Mouse (Mus musculus) kidney, postnatal 0 days (tissue): ENCODE results near the gene Fdx1. TPM values are rescaled to one million over a fixed set of nuclear protein-coding genes. Genes with fewer than 3 reads are reported as not detected.

Experiments
- ATAC-seq: fragments of 200-750 bp; cut with Nextera tagmentation; replicated peaks from 2 replicates; pipeline ENCODE4 v1.8.0; 2017; ENCODE audit warnings: low read depth, moderate number of reproducible peaks, moderate TSS enrichment, moderate library complexity; ENCODE audit not compliant: low FRiP score
- DNase-seq: peaks from one replicate; pipeline ENCODE4 v3.0.0-alpha.2; 2016; ENCODE audit warnings: low spot score
- H3K27ac ChIP-seq: fragments of 300-500 bp; sonication (generic); 2 replicates; pipeline ENCODE4 v1.5.1; 2014; ENCODE audit warnings: mild to moderate bottlenecking
- H3K27me3 ChIP-seq: fragments of 300-500 bp; sonication (generic); 2 replicates; pipeline ENCODE4 v1.6.1; 2014; ENCODE audit warnings: low read length, mixed read lengths; ENCODE audit not compliant: insufficient read depth
- H3K36me3 ChIP-seq: fragments of 300-500 bp; sonication (generic); 2 replicates; pipeline ENCODE4 v1.6.1; 2014; ENCODE audit warnings: low read length, mixed read lengths; ENCODE audit not compliant: insufficient read depth
- H3K4me1 ChIP-seq: fragments of 300-500 bp; sonication (generic); replicated peaks from 2 replicates; pipeline ENCODE4 v1.6.1; 2014; ENCODE audit warnings: antibody characterized with exemption, low read length, mixed read lengths; ENCODE audit not compliant: insufficient read depth
- H3K4me2 ChIP-seq: fragments of 300-500 bp; sonication (generic); 2 replicates; pipeline ENCODE4 v1.6.1; 2014; ENCODE audit warnings: mild to moderate bottlenecking, low read length, moderate library complexity, mixed read lengths
- H3K4me3 ChIP-seq: fragments of 300-500 bp; sonication (generic); replicated peaks from 2 replicates; pipeline ENCODE4 v1.5.1; 2014; ENCODE audit warnings: low read depth, low read length
- H3K9ac ChIP-seq: fragments of 300-500 bp; sonication (generic); 2 replicates; pipeline ENCODE4 v1.6.1; 2014; ENCODE audit warnings: low read depth, low read length
- H3K9me3 ChIP-seq: fragments of 300-500 bp; sonication (generic); replicated peaks from 2 replicates; pipeline ENCODE4 v1.6.1; 2016; ENCODE audit warnings: low read length, inconsistent platforms, mixed read lengths
- CTCF ChIP-seq: IDR thresholded peaks from 2 replicates; pipeline ENCODE4 v1.5.1; 2016; ENCODE audit warnings: antibody characterized with exemption, low read depth, mild to moderate bottlenecking, moderate library complexity
- WGBS: fragments of 180-500 bp; shearing (Covaris S2); extraction: QIAGEN DNeasy Blood & Tissue Kit; methylation state at CpG from one replicate; pipeline ENCODE4 v1.1.7; 2014; 5-methylcytosine and 5-hydroxymethylcytosine counted together
- polyA plus RNA-seq: library from polyadenylated mRNA; unstranded; fragments of >200 nt; fragmentation: Nextera tagmentation; extraction: Ambion mirVana; gene quantifications from 2 replicates; pipeline ENCODE4 v1.2.1, GENCODE M21; 2015

Fdx1 gene
- 220 and 228 TPM in 2 replicates for polyA plus RNA-seq

DNA sequence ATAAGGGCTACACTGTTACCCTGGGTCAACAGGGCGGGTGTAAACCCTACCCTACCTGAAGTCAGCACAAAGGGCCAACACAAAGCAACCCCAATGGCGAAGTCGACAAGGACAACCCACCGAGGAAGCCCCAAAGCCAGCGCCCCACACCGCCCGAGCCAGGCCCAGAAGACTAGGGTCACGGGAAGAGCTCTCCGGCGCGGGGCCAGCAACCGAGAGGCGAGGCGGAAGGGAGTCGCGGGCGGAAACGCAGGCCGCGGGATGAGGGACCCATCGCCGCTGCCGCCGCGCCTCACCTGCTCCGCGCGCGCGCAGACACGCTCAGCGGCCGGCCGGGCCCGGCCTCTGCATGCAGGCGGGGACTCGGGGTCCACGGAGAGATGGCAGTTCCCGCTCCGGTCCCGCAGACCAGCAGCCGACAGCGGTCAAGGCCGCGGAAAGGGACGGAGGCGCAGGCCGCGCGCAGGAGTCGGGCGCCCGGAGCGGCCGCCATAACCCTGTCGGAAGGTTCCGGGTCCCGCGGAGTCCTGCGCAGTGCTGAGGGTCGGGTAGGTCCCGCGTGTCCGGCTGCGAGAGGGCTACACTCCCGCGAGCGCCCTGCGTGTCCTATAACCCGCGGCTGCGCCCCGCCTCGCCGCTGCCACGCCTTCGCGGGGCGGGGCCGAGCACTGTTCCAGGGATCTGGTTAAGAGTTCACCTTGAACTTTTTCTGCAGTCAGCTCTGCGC lies at the start of gene Fdx1:
Gene Fdx1 (minus strand): TSS at position 582 of the 727 bp plus-strand sequence.
- H3K36me3 ChIP-seq: no peaks in the 10 kb centered on the region
- no peaks in the 10 kb centered on the region for H3K9me3 ChIP-seq
- H3K27ac ChIP-seq: peak within 1 kb of the TSS; percentile 92
- WGBS: under 1% methylated on average over 65 of the region's 81 CpGs
- peak; percentile 84 for DNase-seq
- ATAC-seq: peak; percentile 97
- no peak for TF ChIP-seq CTCF
- H3K9ac ChIP-seq: peak within 1 kb of the TSS; percentile 89
- H3K4me1 ChIP-seq: peaks cover 23% of the 10 kb centered on the region; the same call in 1 of the 2 replicates
- H3K4me3 ChIP-seq: peak within 1 kb of the TSS; percentile 91
- peak within 1 kb of the TSS; percentile 85 for H3K4me2 ChIP-seq
- no peaks in the 10 kb centered on the region for H3K27me3 ChIP-seq

- WGBS: 79% methylated on average over 5 of the region's 5 CpGs
- ATAC-seq: no peak
- H3K27me3 ChIP-seq: no peaks in the 10 kb centered on the region
Measured at GRCm38 (mm10) chr9:52012781-52013436, 49.6 kb upstream of the Fdx1 start.

DNA sequence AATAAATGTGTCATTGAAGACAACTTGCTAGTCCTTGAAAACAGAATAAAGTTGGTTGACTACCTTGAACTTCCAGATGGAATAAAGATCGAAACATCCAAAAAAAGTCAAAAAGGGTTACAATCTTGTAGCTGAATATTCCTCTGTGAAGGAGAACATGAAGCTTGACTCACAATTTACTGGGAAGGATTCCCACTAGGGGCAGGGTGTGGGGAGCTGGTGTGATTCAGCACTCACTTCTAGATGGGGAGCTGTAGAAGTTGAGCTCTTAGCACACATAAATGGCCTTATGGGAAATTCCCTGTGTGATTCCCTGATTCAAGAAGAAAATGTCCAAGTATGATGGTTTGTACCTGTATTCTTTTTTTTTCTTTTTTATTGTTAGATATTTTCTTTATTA lies 49.0 kb upstream of the Fdx1 start:
- TF ChIP-seq CTCF: no peak
- Histone ChIP-seq H3K9ac (no peak overlapping the region), H3K27ac (no peak overlapping the region)

More at GRCm38 (mm10) chr9:52012781-52013436, 49.6 kb upstream of the Fdx1 start:
- no peak overlapping the region for H3K9ac ChIP-seq
- H3K36me3 ChIP-seq: no peaks in the 10 kb centered on the region
- H3K9me3 ChIP-seq: no peaks in the 10 kb centered on the region
- no peaks in the 10 kb centered on the region for H3K4me1 ChIP-seq
- H3K4me2 ChIP-seq: no peak overlapping the region
- DNase-seq: no peak
- H3K4me3 ChIP-seq: no peak overlapping the region
- no peak for TF ChIP-seq CTCF
- H3K27ac ChIP-seq: no peak overlapping the region

DNA sequence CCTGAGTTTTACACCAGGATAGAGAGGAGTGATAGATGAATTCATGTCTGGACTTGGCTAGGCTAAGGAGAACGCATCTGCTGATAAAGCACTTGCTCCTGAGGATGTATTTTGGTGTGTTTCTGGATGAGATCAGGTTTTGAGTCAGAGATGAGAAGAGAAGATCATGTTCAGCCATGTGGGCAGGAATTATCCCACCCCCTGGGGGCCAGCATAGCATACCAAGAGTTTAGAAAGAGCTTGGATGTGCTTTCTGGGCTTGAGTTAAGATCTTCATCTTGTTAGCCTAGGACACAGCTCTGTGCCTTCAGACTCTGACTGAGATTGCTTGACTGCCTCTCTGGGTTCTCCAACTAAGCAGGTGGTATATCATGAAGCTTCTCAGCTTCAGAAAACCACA lies 45.2 kb upstream of the Fdx1 start:
- no peak for DNase-seq
- Histone ChIP-seq H3K9ac (no peak overlapping the region), H3K27me3 (no peaks in the 10 kb centered on the region), H3K4me3 (no peak overlapping the region), H3K27ac (no peak overlapping the region), H3K4me2 (no peak overlapping the region), H3K36me3 (no peaks in the 10 kb centered on the region), H3K4me1 (no peaks in the 10 kb centered on the region), H3K9me3 (no peaks in the 10 kb centered on the region)
- no peak for TF ChIP-seq CTCF
- 92% methylated on average over 1 of the region's 1 CpGs for WGBS
- ATAC-seq: no peak

More for the DNA sequence above, 49.0 kb upstream of the Fdx1 start:
- H3K4me3 ChIP-seq: no peak overlapping the region
- H3K9me3 ChIP-seq: no peaks in the 10 kb centered on the region
- ATAC-seq (no peak), DNase-seq (no peak)
- H3K4me2 ChIP-seq: no peak overlapping the region
- WGBS: 89% methylated on average over 1 of the region's 1 CpGs
- H3K27me3 ChIP-seq: no peaks in the 10 kb centered on the region
- no peaks in the 10 kb centered on the region for H3K36me3 ChIP-seq
- H3K4me1 ChIP-seq: no peaks in the 10 kb centered on the region

GRCm38 (mm10) chr9:52007341-52007740 lies 44.0 kb upstream of the Fdx1 start:
- no peaks in the 10 kb centered on the region for H3K9me3 ChIP-seq
- no peak overlapping the region for H3K27ac ChIP-seq
- H3K36me3 ChIP-seq: no peaks in the 10 kb centered on the region
- no peak overlapping the region for H3K4me3 ChIP-seq
- ATAC-seq: no peak
- no peak for DNase-seq
- no peak overlapping the region for H3K9ac ChIP-seq
- 50% methylated on average over 2 of the region's 2 CpGs for WGBS
- no peak overlapping the region for H3K4me2 ChIP-seq
- no peaks in the 10 kb centered on the region for H3K4me1 ChIP-seq
- H3K27me3 ChIP-seq: no peaks in the 10 kb centered on the region
- TF ChIP-seq CTCF: no peak

- Histone ChIP-seq H3K9me3 (no peaks in the 10 kb centered on the region), H3K9ac (no peak overlapping the region), H3K36me3 (no peaks in the 10 kb centered on the region), H3K4me1 (no peaks in the 10 kb centered on the region), H3K27me3 (no peaks in the 10 kb centered on the region), H3K27ac (no peak overlapping the region), H3K4me2 (no peak overlapping the region), H3K4me3 (no peak overlapping the region)
- 22% methylated on average over 4 of the region's 4 CpGs for WGBS
- ATAC-seq (no peak), DNase-seq (peak; percentile 46)
- TF ChIP-seq CTCF: no peak
Measured at GRCm38 (mm10) chr9:52003501-52003900, 40.1 kb upstream of the Fdx1 start.
